Mouse (Mus musculus): ENCODE measurements around the gene Tax1bp1.

DNA sequence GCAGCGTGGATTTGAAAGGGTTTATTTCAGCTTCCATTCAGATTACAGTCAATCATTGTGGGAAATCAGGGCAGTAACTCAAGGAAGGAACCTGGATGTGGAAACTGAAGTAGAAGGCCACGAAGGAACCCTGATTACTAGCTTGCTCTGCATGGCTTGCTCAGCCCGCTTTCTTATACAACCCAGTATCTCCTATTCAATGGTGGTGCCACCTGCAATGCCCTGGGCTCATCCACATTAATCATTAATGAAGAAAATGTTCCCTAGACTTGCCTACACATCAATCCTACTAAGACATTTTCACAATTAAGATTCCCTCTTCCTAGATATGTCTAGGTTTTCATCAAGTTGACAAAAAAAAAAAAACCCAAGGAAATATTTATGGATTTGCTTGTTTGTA is 23.2 kb upstream of the Tax1bp1 start:
- TF ChIP-seq CTCF (IDR thresholded peaks at IDR 0.05) (no peak), EP300 (IDR thresholded peaks at IDR 0.05) (no peak)
